Mouse (Mus musculus) frontal cortex, adult 2 months (tissue): Measurements from ENCODE around the gene Meaf6. TPM values are rescaled to one million over a fixed set of nuclear protein-coding genes. Genes with fewer than 3 reads are reported as not detected.

ENCODE experiments used
- DNase-seq, 2 experiments: peaks; one replicate each; pipeline ENCODE4 v3.0.0; 2022; ENCODE audit warnings: low spot score in 1 of 2; ENCODE audit errors: extremely low spot score in 1 of 2
- polyA plus RNA-seq: library from polyadenylated mRNA; depleted of rRNA; stranded (reverse); fragments of >200 nt; gene quantifications from 2 replicates; pipeline ENCODE4 v1.2.3, GENCODE M21; 2012

Gene Meaf6
- polyA plus RNA-seq, 1 experiment, result 105 TPM

DNA sequence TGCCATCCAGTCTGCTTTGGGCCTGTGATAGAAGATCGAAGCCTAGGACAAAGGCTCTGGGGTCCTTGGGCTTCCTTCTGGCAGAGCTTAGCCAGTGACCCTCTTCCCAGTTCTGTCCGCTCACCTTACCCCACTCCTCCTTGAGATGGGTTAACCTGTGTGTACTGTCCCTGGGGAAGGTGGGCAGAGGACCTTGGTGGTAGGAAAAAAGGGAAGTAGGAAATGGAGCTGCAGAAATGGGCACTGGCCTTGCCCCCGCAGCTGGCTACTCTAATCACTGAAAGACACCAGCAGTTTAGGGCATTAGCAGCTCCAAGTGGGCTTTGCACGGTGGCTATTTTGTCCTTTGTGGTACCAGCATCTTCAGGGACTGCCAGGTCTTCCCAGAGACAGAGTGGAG, 30.1 kb downstream of the Meaf6 start:
- DNase-seq, result no peak

DNA sequence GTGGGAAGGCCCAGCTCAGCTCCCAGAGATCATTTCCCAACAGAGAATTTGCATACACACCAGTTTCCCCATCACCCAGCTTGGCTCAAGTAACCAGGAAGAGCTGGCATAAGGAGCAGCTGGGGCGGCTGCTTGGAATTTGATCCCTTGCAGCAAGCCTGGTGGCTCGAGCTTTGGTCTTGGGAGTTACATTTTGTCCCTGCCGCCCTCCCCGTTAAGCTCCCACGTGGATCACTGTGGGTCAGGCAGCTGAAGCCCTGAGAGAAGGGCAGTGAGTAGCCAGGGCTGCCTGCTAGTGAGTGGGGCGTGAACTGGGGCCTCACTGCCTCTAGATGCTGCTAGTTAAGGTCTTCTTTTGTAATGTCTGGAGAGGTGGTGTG, 30.8 kb downstream of the Meaf6 start:
- no peak for DNase-seq

DNA sequence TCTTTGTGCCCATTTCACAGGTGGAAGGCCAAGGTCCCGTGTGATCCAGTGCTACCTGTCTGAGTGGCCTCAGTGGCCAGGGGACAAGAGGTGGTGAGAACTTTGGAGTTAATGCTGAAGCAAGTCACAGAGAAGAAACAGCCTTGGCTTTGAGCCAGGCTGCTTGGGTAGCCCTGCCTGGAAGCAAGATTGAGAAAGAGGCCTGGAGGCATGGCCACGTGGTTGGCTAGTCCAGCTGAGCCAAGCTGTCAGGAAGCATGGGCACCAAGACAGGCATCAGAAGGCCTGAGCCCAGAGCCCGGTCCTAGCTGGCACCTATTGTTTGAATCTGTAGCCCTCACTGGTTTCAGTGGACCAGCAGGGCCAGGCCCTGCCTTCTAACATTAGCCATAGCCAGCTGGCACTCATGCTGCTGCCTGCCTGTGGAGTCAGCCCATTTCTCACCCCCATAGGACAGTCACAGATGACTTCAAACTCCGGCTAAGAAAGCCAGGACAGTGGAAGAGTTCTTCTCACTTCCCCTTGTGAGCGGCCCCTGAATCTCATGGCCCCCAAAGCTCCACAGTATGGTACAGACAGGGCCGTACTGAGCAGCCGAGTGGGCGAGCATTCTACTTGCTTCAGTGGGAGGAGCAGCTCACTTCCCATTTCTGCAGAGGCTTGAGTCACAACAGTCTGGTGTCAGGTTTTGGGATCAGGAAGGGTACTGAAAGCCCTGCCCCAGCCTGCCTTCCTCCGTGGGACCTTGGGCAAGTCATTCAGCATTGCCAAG, 31.3 kb downstream of the Meaf6 start:
- DNase-seq, result peak; percentile 56 to 68

DNA sequence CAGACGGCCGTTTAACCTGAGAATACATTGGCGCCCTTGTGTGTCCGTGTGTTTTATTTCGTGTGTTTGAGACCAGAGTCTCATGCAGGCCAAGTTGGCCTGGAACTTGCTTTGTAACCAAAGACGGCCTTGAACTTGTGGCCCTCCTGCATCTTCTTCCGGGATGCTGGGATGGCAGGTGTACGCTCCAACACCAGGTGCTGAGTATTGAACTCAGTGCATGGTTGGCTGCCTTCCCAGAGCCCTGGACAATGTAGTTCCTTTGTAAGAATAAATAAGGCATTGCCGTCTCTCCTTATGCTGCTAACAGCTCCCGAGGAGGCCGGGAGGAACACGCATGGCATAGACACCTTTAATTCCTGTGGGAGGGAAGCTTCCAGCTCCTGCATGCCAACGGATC, 32.0 kb downstream of the Meaf6 start:
- no peak for DNase-seq

DNA sequence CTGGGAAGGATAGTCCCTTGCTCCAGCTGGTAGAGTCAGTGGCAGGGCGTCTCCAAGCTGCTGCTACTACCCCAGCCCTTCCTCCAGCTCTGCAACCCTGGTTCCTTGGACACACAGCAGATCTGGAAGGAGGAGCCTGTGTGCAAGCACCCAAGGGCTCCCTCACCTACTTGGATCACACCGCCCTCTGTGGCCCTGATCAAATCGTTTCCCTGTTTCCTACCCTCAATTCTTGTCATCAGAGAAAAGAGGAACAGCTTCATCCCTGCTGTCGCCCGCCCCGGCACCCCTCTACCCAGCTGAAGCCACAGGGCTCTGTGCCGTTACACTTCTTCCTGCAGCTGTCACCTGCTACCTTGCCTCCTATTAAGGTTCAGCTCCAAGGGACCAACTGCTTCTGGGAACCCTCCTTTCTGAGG, 33.0 kb downstream of the Meaf6 start:
- no peak for DNase-seq

DNA sequence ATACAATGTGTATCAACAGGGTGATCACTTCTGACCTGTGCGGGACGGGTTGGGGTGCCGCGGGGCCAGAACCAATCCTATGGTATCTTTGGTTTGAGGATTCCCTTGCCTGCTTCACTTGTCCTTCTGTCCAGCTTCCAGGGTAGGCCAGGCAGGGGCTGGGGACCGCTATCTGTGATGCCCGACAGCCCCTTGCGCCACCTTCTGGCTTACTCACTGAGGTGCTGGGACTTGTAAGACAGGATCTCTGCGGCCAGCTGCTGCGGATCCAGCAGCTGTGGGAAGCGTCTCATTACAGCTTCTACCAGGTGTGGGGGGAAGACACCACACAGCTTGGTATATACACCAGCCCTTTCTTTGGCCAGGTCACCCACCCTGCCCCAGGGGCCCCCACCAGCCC, 34.1 kb downstream of the Meaf6 start:
- DNase-seq, result no peak

DNA sequence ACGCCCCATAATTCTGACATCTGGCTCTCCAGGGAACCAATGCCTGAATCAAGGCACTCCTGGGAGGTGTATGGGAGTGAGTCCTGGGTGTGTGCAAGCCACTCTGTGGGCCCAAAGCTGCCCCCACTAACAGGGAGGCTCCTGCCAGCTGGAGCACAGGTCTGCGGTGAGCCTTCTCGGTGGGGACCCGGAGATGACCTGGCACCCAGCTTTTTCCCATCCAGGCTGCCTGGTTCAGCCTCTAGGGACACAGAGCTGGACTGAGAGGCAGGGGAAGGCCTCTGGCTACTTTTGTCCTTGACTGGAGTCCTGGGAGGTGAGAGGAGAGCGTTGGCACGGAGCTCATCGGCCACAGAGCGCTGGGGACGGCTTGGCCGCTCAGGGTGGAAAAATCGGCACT, 34.8 kb downstream of the Meaf6 start:
- no peak for DNase-seq

DNA sequence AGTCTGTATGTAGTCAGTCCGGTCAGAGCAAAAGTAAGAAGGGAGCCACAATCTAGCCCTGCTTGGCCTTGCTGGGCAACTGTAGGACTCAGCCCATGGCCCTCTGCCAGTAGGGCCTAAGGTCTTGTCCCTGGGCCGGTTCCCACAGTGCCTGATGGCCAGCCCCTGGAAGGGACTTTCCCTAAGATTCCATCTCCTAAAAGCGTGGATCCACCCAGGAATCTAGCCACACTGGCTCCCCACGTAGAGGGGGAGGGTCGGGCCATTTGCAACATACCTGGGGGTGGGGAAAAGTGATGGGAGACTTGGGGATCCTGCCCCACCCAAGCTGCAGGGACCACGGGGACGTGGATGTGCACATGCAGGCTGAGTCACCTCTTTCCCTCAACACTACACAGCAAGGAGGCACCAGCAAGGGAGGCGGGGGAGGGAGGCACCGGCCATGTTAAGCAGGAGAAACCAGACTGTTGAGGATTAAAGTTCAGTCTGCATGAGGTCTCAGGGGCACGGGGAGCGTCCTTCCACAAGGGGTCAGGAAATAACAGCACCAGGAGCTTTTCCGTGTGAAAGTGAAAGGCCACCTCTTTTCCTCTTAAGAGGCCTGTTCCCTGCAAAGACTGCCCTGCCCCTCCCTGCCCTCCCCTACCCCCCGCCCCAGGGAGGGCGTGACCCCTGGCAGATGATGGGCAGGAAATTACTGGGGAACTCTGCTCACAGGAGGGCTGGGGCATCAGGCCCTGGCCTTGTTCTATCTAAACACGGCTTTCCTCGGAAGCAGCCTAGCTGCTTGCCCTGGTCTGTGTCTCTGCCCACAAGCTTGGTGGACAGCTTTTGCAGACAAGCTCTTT, 37.7 kb downstream of the Meaf6 start:
- DNase-seq, result no peak

DNA sequence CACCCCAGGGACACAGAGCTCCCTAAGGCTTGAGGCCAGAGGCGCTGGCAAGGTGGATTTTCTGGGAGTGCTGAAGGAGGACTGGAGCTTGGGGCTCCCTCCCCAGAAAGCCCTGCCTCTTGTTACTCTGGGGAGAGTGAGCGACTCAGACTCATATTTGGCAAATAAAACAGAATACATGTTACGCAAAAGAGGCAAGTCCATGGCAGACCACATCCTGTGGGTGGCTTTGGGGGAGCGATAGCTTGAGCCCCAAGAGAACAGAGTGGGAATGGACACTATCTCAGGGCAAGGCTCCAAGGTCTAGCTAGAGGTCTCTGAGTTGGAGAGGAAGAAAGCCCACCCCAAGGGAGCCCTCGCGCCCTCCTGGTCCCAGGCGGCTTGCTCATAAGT, 38.3 kb downstream of the Meaf6 start:
- no peak for DNase-seq

DNA sequence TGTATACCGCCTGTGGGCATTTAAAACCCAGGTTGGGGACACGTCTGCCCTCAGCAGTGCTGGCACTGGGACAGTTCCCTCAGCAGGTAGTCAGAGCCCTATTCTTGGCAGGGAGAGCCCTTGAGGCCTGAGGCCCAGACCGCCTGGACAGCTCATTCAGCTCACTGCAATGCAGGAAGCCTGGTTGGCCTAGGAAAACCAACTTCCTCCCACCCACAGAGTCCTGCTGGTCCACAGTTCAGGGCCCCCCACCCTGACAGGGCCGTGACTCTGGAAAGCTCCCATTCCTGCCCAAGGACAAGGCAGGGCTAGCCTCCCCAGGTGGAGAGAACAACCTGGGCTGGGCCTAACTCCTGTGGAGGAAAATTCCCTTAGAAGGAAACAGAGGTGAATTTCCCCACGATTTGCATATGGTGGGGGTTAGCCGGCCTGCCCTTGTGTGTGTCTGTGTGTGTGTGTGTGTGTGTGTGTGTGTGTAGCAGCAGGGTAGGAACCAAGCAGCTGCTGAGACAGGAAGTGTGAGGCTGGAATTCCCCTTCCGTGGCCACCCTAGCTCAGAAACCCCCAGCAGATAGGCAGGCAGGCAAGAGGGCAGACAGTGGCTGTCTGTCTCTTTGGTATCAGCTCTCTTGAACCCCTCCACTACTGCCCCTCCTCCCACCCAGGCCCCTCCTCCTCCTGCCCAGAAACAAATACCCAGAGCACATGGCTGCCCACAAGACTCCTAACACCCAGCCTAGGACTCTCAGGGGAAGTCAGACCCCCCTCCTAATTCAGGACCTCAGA, 39.7 kb downstream of the Meaf6 start:
- no peak for DNase-seq

DNA sequence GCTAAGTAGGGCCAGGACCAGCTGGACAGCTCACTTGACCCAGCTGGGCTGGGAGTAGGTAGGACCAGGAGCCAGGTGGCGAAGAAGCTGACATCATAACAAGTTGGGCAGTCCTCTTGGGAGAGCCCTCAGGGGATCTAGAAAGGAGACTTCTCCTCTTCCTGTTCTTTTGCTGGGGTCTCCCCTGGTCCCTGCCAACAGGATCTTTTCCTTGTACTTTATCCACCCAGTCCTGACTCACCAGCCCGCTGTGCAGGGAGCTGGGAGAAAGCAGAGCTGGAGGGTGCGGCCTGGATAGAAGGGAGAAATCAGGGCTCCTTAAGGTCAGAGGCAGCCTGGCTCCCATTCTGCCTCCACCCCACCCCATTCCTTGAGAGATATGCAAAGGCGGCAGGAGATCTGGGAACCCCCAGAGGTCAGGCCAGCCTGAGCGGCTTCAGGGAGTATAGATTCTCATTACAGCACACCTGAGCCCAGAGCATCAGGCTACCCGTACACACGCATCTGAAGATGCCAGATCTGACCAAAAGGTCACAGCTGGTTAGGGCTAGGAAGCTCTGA, 40.5 kb downstream of the Meaf6 start:
- DNase-seq, result no peak

DNA sequence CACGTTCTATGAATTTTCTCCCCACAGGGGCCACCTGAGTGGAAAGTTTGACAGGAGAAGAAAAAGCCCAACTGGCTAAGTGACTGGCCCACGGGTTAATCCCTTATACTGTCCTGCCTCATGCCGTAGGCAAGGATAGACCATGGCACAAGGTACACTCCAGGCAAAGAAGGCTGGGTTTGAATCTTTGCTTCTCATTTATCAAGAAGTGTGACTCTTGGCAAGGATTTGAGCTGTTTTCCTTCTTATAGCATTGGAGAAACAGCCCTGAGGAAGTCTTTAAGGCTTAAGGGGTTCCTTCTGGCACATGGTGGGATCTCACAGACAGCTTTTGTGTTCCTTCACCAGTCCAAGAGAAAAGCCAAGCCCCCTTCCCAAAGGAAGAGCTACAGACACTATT, 41.3 kb downstream of the Meaf6 start:
- DNase-seq, result no peak

DNA sequence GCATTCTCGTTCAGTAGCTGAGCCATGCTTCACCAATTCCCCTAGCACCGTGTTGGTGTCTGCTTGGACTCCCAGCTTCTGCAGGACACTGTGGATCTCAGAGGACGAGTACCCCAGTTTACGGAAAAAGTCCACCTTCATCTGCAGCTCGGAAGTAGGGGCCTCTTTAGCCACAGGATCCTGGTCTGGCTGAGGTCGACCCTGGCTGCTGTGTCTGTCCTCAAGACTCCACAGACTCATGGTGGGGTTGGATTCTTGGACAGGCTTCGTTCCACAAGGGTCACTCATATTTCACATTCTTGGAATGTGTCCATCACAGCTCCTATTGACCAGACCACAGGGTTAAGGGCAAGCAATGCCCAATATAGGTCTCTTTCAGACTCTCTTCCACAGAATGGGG, 41.8 kb downstream of the Meaf6 start:
- DNase-seq, result no peak

DNA sequence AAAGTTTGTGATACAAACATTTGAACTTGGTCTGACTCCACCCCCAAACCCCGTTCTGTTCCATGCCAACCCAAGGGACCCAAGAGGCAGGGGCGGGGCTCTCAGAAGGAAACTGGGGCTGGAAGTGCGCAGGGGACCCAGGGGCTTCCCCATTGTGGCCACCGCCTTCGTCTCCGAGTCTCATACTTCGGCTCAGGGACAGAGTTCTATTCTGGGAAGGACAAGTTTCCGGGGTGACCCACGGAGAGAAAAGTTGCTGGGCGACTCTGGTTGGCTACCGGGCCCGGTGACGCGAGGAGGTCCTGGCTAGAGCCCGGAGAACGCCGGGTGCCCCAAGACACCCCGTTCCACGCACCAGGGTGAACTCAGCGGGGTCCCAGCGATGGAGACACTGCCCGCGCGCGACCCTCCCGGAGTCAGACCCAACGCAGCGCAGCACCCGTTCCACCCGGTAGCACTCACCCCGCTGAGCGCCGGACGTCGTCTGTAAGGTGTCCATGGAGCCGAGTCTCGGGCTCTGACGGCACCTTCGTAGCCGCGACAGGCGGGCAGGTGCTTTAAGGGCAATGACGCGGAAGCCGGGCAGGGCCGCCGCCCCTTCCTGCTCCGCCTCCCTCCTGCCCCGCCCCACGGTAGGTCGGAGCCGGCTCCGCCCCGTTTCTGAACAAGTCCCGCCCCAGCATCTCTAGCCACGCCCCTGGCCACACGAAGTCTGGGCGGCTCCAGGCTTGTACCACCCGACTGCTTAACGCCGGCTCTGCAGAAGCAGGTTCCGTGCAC, 42.6 kb downstream of the Meaf6 start, which contains the start of gene Zc3h12a:
Gene Zc3h12a (minus strand): TSS at position 536 of the 780 bp plus-strand sequence.
- DNase-seq, result peak in 1 of 2 experiments; percentile 65

DNA sequence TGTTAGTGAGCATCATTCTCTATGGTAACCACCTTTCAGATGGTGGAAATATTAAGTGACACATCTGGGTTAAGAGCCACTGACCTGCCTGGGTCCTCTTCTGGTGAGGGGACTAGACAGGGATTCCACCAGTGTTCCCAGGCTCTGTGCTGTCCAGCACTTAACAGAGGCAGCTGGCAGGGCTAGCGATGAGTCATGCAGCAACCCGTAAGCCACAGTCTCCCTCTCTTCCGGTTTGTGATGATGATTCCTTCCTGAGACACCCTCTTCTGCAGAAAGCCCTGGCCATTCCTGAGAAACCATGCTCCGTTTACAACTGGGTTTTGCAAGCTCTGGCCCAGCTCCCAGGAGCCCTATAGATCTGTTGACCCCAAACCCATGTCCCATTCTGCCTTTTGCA, 46.6 kb downstream of the Meaf6 start:
- DNase-seq, result no peak

DNA sequence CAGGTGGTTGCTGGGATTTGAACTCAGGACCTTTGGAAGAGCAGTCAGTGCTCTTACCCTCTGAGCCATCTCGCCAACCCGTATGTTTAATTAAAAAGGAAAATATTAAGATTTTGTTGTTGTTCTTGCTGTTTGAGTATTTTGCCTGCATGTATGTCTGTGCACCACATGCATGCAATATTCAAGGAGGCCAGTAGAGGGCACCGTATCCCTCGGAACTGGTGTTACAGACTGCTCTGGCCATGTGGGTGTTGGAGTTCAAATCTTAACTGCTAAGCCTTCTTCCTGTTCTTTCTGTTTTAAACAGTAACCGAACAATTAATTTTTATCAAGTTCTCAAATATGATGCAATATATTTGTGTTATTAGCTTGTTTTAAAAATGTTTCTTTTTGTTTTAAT, 47.5 kb downstream of the Meaf6 start:
- DNase-seq, result peak in 1 of 2 experiments; percentile 75

DNA sequence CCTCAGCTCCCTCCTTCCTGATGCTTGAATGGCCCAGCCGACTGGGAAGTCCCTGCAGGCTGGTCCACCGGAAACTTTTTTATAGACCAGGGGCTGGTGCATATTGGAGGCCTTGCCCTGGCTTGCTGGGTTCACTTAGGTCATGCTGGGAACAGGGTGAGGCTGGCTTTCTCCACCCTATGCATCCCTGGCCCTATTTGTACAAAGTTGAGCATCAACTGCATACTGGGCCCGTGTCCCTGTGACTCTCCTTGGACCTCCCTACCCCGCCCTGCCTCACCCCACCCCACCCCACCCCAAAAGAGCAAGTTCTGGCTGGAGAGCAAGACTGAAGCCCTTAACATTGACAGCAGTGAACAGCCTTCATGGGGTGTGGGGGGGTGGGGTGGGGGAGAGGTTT, 49.3 kb downstream of the Meaf6 start:
- DNase-seq, result no peak

DNA sequence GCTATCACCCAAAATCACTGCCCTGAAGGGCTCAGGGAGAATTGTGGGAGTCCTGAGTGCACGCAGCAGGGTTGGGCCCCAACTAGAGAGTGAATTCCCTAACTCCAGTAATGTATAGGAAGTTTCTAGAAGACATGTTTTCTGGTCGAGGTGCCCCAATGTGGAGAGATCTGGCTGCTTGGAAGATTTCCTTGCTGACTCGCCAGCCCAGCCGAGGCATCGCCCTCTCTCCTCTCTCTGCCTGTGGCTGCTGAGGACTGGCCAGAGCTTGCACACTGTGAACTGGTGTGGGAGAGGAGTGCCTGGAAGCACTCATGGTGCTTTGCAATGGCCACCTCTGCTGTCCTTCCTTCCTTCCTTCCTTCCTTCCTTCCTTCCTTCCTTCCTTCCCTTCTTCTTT, 49.7 kb downstream of the Meaf6 start:
- DNase-seq, result no peak

DNA sequence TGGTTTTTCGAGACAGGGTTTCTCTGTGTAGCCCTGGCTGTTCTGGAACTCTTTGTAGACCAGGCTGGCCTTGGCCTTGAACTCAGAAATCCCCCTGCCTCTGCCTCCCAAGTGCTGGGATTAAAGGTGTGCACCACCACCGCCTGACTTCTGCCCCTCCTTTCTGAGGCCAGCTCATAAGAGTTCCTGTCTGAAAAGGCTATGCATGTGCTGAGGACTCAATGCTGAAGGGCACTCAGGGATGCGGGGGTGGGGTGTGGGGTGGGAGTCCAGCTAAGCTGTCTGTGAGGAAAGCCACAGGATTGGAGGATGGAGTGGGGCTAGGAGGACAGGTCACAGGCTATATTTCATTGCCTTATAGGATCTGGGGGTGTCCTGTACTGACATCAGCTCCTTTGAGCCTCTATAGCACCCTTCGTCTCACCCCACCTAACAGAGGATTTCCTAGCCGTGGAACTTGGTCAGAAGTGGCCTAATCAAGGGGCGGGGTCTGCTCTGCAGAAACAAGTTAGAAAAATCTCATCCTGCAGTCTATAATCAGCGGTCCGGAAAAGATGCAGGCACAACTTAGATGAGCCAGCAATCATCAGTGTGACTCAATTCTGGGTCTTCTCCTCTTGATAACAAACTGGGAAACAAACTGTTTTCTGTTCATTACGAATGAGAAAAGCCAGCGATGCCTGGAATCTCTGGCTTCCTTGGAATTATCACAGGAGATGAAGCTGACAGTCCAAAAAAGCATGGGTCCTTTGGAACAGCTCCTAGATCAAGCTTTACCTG, 50.3 kb downstream of the Meaf6 start:
- no peak for DNase-seq
